Comparison of ENCODE assay signal across 9 mouse cellular contexts in genomic region chr2:130362511-130363026, GRCm38 (mm10). TPM values are rescaled to one million over a fixed set of nuclear protein-coding genes. Genes with fewer than 3 reads are reported as not detected.
A peak's percentile ranks its signal among the peaks of the same experiment; 100 is the strongest.
DNase-seq lines count a peak whose midpoint lies in the region; ATAC-seq and TF ChIP-seq lines count a peak whose summit lies in the region.
"Had no signal": no experiment of that assay in that cellular context is flagged by ENCODE, and none has a peak within 500 bp of the region (broad histone marks: within the 10 kb centered on the region; RNA-seq: fewer than 3 reads in every experiment).

No protein-coding gene starts in this region.

- no peaks in the 10 kb centered on the region for H3K9me3 ChIP-seq in forebrain, embryonic 16.5 days (ENCODE audit: control insufficient read depth, low read length)
- no peaks in the 10 kb centered on the region for H3K9me3 ChIP-seq in limb, embryonic 14.5 days (ENCODE audit: control insufficient read depth, low read length)
- H3K9me3 ChIP-seq: embryonic facial prominence, embryonic 13.5 days had no signal

- no peak for TF ChIP-seq POLR2A in lung, adult 2 months (IDR thresholded peaks at IDR 0.05; ENCODE audit: borderline replicate concordance, extremely low read depth, low read depth, low read length)
- no peak for TF ChIP-seq POLR2A in limb, embryonic 14.5 days (IDR thresholded peaks at IDR 0.05; ENCODE audit: borderline replicate concordance, extremely low read depth, insufficient read depth, insufficient read length)

- peak; percentile 27 for DNase-seq in lung, adult 2 months
- no peak for DNase-seq in lung, postnatal 25 days (ENCODE audit: low spot score)
- DNase-seq in adrenal gland, postnatal 36 days: peak; percentile 77 to 78
- peak; percentile 8 to 48 for DNase-seq in kidney, adult 8-10 months
- DNase-seq in limb, embryonic 14.5 days (ENCODE audit: low spot score): peak; percentile 69
- peak; percentile 57 for DNase-seq in ovary, postnatal 14 days (ENCODE audit: low spot score)

- H3K36me3 ChIP-seq in forebrain, embryonic 16.5 days (ENCODE audit: control insufficient read depth, insufficient read depth): no peaks in the 10 kb centered on the region
- no peaks in the 10 kb centered on the region for H3K36me3 ChIP-seq in limb, embryonic 14.5 days (ENCODE audit: control insufficient read depth, insufficient read depth, low read length)
- H3K36me3 ChIP-seq: embryonic facial prominence, embryonic 13.5 days had no signal

- peaks cover 18% of the 10 kb centered on the region for H3K27me3 ChIP-seq in forebrain, embryonic 16.5 days (replicated peaks; ENCODE audit: control insufficient read depth, insufficient read depth, low read length)
- peaks cover 79% of the 10 kb centered on the region for H3K27me3 ChIP-seq in limb, embryonic 14.5 days (ENCODE audit: control insufficient read depth, insufficient read depth, low read length)

- H3K4me2 ChIP-seq in forebrain, embryonic 16.5 days (ENCODE audit: low read length): no peak overlapping the region
- no peak overlapping the region for H3K4me2 ChIP-seq in limb, embryonic 14.5 days (replicated peaks; ENCODE audit: low read depth, low read length, severe bottlenecking)
- H3K4me2 ChIP-seq: embryonic facial prominence, embryonic 13.5 days had no signal

- H3K4me1 ChIP-seq in lung, adult 2 months (ENCODE audit: control insufficient read depth, insufficient read depth, low read length): no peaks in the 10 kb centered on the region
- peaks cover 20% of the 10 kb centered on the region for H3K4me1 ChIP-seq in forebrain, embryonic 16.5 days (replicated peaks; ENCODE audit: control insufficient read depth, insufficient read depth, low read length)
- H3K4me1 ChIP-seq in limb, embryonic 14.5 days (ENCODE audit: control insufficient read depth, insufficient read depth, low read length): no peaks in the 10 kb centered on the region

- TF ChIP-seq CTCF in lung, adult 2 months (IDR thresholded peaks at IDR 0.05; ENCODE audit: insufficient read depth, low read length): peak; percentile 38

- H3K4me3 ChIP-seq in lung, adult 2 months (replicated peaks; ENCODE audit: extremely low read depth, low read depth, low read length): no peak overlapping the region
- H3K4me3 ChIP-seq in forebrain, embryonic 16.5 days (replicated peaks; ENCODE audit: low read length): no peak overlapping the region
- no peak overlapping the region for H3K4me3 ChIP-seq in limb, embryonic 14.5 days (replicated peaks; ENCODE audit: low read length)

- H3K27ac ChIP-seq in forebrain, embryonic 16.5 days (ENCODE audit: low read length): no peak overlapping the region
- H3K27ac ChIP-seq in limb, embryonic 14.5 days (replicated peaks; ENCODE audit: low read depth, low read length): no peak overlapping the region
- H3K27ac ChIP-seq: embryonic facial prominence, embryonic 13.5 days had no signal

- H3K9ac ChIP-seq in forebrain, embryonic 16.5 days (replicated peaks; ENCODE audit: low read depth, low read length): no peak overlapping the region
- H3K9ac ChIP-seq in limb, embryonic 14.5 days (ENCODE audit: low read depth, low read length, severe bottlenecking): no peak overlapping the region
- H3K9ac ChIP-seq: embryonic facial prominence, embryonic 13.5 days had no signal

- peak; percentile 65 for ATAC-seq in forebrain, embryonic 16.5 days
- ATAC-seq in limb, embryonic 14.5 days (ENCODE audit: low FRiP score, low read depth): no peak
- ATAC-seq in activated CD4-positive, CD25-positive, alpha-beta regulatory T cell, adult 4 months: no peak

- 5% methylated on average over 14 of the region's 14 CpGs for whole genome bisulfite sequencing in lung, adult 2 months
- 4% methylated on average over 14 of the region's 14 CpGs for WGBS in forebrain, embryonic 16.5 days
- 4% methylated on average over 14 of the region's 14 CpGs for WGBS in limb, embryonic 14.5 days

RNA-seq across cellular contexts. Expression of gene Cpxm1, which starts 34.8 kb away (rescaled TPM):
- polyA plus RNA-seq in lung, adult 2 months (2012; rRNA removed): 17.6 and 20.5 TPM in 2 replicates
- total RNA-seq in adrenal gland, postnatal 36 days (2021): 10 to 100 TPM in 1 of 2 experiments, 1 to 10 TPM in 1; 7.1 to 11.3 TPM
- 18.1 and 19.0 TPM in 2 replicates for polyA plus RNA-seq in forebrain, embryonic 16.5 days (2015; fragmentation: Nextera tagmentation; extraction: Ambion mirVana)
- 112 and 129 TPM in 2 replicates for polyA plus RNA-seq in limb, embryonic 14.5 days (2012; rRNA removed)
- polyA plus RNA-seq in limb, embryonic 14.5 days (2014; fragmentation: Nextera tagmentation; extraction: Ambion mirVana): 108 and 125 TPM in 2 replicates
- polyA plus RNA-seq in activated CD4-positive, CD25-positive, alpha-beta regulatory T cell, adult 4 months (2017; shearing (Covaris generic)): 1 to 10 TPM in 1 of 2 experiments, under 1 TPM in 1; 0.24 to 1.2 TPM

RNA-seq across cellular contexts. Expression of gene Gm28372, which starts 42.5 kb away (rescaled TPM):
- polyA plus RNA-seq in lung, adult 2 months (2012; rRNA removed): not detected in 2 replicates
- not detected for total RNA-seq in adrenal gland, postnatal 36 days (2021)
- polyA plus RNA-seq in forebrain, embryonic 16.5 days (2015; fragmentation: Nextera tagmentation; extraction: Ambion mirVana): not detected in 2 replicates
- polyA plus RNA-seq in limb, embryonic 14.5 days (2012; rRNA removed): not detected in 2 replicates
- polyA plus RNA-seq in limb, embryonic 14.5 days (2014; fragmentation: Nextera tagmentation; extraction: Ambion mirVana): not detected in 2 replicates
- polyA plus RNA-seq in activated CD4-positive, CD25-positive, alpha-beta regulatory T cell, adult 4 months (2017; shearing (Covaris generic)): not detected
- polyA plus RNA-seq: embryonic facial prominence, embryonic 13.5 days had no signal

RNA-seq across cellular contexts. Expression of gene 1700020A23Rik, which starts 42.5 kb away (rescaled TPM):
- polyA plus RNA-seq in lung, adult 2 months (2012; rRNA removed): not detected in 2 replicates
- not detected for total RNA-seq in adrenal gland, postnatal 36 days (2021)
- polyA plus RNA-seq in forebrain, embryonic 16.5 days (2015; fragmentation: Nextera tagmentation; extraction: Ambion mirVana): 0.73 and 0.86 TPM in 2 replicates
- polyA plus RNA-seq in limb, embryonic 14.5 days (2012; rRNA removed): not detected in 2 replicates
- polyA plus RNA-seq in limb, embryonic 14.5 days (2014; fragmentation: Nextera tagmentation; extraction: Ambion mirVana): not detected in 2 replicates
- polyA plus RNA-seq in activated CD4-positive, CD25-positive, alpha-beta regulatory T cell, adult 4 months (2017; shearing (Covaris generic)): not detected
- polyA plus RNA-seq: embryonic facial prominence, embryonic 13.5 days had no signal

RNA-seq across cellular contexts. Expression of gene Tmem239, which starts 43.7 kb away (rescaled TPM):
- polyA plus RNA-seq in lung, adult 2 months (2012; rRNA removed): not detected in 2 replicates
- total RNA-seq in adrenal gland, postnatal 36 days (2021): not detected
- 0.27 TPM in 1 of 2 replicates, not detected in the other for polyA plus RNA-seq in forebrain, embryonic 16.5 days (2015; fragmentation: Nextera tagmentation; extraction: Ambion mirVana)
- not detected in 2 replicates for polyA plus RNA-seq in limb, embryonic 14.5 days (2012; rRNA removed)
- polyA plus RNA-seq in limb, embryonic 14.5 days (2014; fragmentation: Nextera tagmentation; extraction: Ambion mirVana): not detected in 2 replicates
- not detected for polyA plus RNA-seq in activated CD4-positive, CD25-positive, alpha-beta regulatory T cell, adult 4 months (2017; shearing (Covaris generic))
